Mouse (Mus musculus) thymus, postnatal 10 days (tissue): Measurements from ENCODE around the gene Aldh5a1.
"Not testable (repeated sequence)": the region's sequence is repeated elsewhere in the genome, so short reads cannot be mapped to it uniquely, and the experiment has no call there.

Experiments
- DNase-seq, 2 experiments: peaks; one replicate each; pipeline ENCODE4 v3.0.0; 2021; ENCODE audit warnings: low spot score in 2 of 2

Aldh5a1 gene

DNA sequence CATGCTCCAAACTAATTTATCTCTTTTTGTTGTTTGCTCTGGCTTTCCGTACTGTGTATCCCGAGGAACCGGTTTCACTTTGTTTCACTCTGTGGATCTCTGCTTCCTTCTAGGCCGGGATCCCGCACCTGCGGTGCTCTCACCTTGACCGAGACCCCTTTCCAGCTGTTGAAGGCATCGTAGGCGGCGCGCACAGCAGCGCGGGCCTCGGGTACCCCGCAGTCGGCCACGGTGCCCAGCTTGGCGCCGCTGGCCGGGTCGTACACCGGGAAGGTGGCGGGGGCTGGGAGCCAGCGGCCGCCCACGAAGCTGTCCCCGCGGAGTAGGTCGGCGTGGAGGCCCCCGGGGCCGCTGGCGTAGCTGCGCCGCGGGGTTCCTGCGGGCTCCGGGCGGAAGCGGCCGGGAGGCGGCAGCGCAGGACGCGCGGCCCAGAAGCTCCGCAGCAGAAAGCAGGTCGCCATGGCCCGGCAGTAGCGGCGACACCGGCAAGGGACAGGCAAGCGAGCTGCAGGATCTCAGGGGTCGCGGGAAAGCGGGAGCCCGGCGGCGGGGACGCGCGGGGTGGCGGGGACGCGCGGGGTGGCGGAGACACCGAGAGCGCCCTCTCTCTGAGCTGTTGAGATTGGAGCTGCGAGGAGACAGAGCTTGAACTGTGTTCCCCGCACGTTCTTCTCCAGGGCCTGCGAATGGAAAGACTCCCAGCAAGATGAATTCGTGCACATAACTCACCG lies at the start of gene Aldh5a1:
Gene Aldh5a1 (minus strand): TSS at position 554 of the 731 bp plus-strand sequence.
- peak; percentile 25 to 51 for DNase-seq

DNA sequence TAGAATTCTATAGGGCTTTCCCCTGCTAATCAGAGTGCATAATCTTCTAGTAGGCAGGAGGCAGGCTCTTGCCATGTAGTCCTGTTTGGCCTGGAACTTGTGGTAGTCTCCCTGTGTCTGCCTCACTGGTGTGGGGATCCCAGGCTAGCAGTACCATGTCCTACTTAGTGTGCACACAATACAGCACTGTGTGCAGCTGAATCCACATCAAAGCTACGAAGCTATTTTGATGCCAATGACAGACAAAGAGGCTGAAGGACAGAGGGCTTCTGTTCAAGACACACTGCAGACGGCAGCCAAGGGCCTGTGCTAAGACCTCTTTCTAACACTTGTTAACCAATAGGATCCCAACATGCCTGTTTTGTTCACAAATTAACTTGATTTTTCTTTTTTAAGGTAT lies 48.0 kb upstream of the Aldh5a1 start:
- DNase-seq = no peak

DNA sequence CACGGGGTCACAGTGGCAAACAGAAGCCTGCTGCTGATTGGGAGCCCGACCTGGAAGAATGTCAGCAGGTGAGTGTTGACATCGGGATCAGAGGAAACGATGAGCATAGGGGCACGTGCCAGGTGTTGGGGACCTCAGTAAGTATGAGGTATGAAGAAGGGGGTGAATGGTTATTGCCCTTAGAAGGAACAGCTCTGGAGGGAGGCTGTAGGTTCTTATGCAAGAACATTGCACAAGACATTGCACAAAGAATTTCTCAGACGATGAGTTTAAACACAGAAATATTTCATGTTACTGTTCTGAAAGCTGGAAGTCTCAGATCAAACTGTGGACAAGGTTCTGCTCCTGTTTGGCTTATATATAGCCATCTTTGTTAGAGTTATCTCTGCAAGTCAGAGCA lies 43.6 kb upstream of the Aldh5a1 start:
- no peak for DNase-seq

DNA sequence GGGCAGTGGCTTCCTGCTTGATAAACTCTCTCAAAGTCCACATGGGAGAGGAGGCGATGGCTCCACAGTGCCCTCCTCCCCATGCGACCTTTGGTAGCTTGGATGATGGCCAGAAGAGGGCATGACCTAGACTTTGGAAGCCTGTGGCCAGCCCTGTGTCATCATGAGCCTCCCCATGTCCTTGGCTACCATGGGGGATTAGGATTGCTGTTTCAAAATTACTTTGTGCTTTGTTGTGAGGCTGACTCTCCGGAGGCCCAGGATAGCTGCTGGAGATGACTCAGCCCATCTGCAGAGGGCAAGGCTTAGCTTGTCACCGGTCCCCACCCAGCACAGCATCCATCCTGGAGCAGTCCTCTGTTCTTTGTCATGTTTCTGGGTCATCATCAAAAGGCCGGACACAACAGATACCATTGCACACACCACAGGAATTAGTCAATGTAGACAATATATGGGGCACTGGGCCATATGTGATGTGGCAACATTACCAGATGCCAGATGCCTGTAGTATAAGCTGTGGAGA lies 40.4 kb upstream of the Aldh5a1 start:
- no peak for DNase-seq

GRCm38 (mm10) chr13:24976384-24976783 lies 38.9 kb upstream of the Aldh5a1 start:
- DNase-seq = no peak

DNA sequence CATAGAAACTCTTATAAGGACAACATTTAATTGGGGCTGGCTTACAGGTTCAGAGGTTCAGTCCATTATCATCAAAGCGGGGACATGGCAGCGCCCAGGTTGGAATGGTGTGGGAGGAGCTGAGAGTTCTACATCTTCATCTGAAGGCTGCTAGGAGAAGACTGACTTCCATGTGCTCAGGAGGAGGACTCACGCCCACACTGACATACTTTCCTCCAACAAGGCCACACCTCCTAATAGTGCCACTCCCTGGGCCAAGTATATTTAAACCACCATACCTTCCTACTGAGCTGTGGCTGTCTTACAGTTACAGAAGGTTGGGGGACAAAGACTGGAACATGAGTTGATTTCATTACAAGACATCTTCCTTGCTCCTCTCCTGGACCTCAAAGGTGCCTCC lies 34.3 kb upstream of the Aldh5a1 start:
- DNase-seq = not testable (repeated sequence)

- no peak for DNase-seq
Measured at GRCm38 (mm10) chr13:24965846-24966201, 28.4 kb upstream of the Aldh5a1 start.

- DNase-seq = no peak
Measured at GRCm38 (mm10) chr13:24965130-24965845, 27.8 kb upstream of the Aldh5a1 start.

GRCm38 (mm10) chr13:24962119-24962518 lies 24.7 kb upstream of the Aldh5a1 start:
- DNase-seq = no peak

DNA sequence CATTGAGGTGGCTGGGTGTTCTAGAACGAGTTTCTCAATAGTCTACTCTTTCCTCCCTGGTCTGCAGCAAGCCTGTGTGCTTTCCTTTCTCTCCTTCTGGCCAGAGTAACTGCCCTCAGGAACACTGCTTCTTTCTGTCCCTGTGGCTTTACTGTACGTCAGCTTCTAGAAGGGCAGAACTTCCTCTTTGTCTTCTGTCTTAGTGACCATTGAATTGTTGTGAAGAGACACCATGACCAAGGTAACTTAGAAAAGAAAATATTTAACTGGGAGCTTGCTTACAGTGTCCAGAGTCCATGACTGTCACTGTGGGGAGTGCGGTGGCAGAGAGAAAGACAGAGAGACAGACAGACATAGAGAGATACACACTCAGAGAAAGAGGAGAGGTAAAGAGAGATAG lies 22.6 kb upstream of the Aldh5a1 start:
- no peak for DNase-seq

- DNase-seq = no peak
Measured at GRCm38 (mm10) chr13:24958671-24959070, 21.2 kb upstream of the Aldh5a1 start.

DNA sequence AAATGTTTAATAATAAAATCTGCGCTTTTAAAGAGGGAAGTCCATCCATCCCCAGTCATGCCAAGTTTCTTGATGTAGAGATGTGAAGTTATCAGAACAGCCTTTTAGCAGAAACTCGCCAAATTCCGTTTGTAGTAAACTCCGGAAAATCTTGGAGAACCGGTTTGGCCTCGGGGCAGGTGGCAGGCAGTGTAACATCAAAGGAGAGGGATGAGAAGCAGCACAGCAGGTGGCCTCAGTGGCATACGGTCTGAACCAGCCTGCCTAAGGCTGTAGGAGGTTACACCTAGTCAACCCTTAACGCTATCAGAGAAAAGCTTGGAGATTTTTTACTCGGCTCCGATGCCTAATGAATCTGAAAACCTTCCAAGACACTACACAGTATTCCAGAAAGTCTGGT lies 18.0 kb upstream of the Aldh5a1 start:
- DNase-seq = no peak

- no peak for DNase-seq
Measured at GRCm38 (mm10) chr13:24955091-24955490, 17.6 kb upstream of the Aldh5a1 start.

GRCm38 (mm10) chr13:24952659-24953058 lies 15.2 kb upstream of the Aldh5a1 start:
- no peak for DNase-seq

- no peak for DNase-seq
Measured at GRCm38 (mm10) chr13:24948870-24949269, 11.4 kb upstream of the Aldh5a1 start.

GRCm38 (mm10) chr13:24947158-24947557 lies 9.7 kb upstream of the Aldh5a1 start:
- no peak for DNase-seq

DNA sequence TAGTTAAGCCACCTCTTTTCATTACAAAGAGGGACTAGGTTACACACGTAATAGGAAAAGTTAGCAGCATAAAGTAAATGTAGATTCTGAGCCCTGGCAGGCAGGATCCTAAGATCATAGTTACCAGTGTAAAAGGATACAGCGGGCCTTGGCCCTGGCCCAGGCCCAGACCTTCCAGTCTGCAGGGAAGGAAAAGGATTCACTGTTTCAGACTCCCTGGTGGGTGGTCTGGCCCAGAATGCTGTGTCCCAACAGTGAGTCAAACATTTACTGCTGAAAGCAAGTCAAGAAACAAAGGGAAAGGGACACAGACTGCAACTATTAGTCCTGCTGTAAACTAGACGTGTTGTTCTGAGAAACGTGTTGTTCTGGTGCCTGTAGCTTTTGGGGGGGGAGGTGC lies 8.1 kb upstream of the Aldh5a1 start:
- no peak for DNase-seq

DNA sequence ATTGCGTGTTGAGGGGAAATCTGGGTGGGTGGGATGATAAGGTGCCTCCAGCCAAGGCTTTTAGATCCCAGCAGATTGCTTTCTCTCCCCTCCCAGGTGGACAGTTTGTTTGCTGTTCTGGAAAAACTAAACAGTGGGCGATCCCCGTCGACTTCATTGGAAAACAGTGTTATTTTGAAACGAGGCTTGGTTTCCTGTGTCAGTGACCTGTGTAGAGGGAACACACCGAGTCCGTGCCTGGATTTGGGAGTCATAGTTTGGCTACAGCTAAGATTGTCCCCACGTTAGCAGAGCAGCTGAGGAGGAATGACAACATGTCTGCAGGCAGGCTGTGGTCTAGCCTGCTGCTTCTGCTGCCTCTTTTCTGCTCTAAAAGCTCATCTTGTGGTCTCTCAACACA lies 5.8 kb upstream of the Aldh5a1 start:
- no peak for DNase-seq

GRCm38 (mm10) chr13:24942512-24943282 lies 5.2 kb upstream of the Aldh5a1 start, which contains the start of gene Gpld1:
Gene Gpld1, plus strand, starts transcription at chr13:24943152.
- no peak for DNase-seq

GRCm38 (mm10) chr13:24939472-24939871 lies 2.0 kb upstream of the Aldh5a1 start:
- DNase-seq = no peak

- DNase-seq = peak in 1 of 2 experiments; percentile 68
Measured at GRCm38 (mm10) chr13:24938683-24939082, 1.2 kb upstream of the Aldh5a1 start.

DNA sequence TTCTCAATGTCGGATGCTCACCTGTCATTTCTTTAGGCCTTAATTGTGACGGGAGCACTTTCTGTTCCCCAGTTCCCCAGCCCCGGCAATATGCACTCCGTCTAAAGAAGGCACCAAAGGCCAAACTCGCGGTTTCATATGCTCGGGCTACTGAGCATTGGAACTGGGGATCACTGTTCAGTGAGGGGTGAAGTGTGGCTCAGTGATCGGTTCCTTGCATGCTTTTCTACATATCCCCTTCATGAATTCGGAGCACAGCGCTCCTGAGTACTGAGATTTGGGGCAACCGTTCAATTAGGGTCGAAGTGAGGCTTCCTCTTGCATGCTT lies 342 bp upstream of the Aldh5a1 start:
- no peak for DNase-seq

DNA sequence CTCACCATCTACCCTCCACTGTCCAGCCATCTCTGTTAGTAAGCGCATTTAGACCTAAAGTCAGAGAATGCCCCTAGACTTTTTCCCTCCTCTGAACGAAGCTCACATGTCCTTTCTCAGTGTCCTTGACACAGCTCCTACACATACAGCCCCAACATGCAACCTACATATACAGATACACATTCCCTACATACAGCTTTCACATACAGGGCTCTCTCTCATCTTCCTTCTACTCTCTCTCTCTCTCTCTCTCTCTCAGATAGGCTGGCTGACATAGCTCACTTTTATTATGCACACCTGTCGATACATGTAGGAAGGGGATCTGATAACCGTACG lies 721 bp downstream of the Aldh5a1 start:
- no peak for DNase-seq
